Mouse (Mus musculus) ES-E14 (cell line): ENCODE results near the gene Olfr313. TPM values are rescaled to one million over a fixed set of nuclear protein-coding genes. Genes with fewer than 3 reads are reported as not detected.

ENCODE experiments used
- DNase-seq: peaks from one replicate; pipeline ENCODE4 v3.0.0-alpha.2; 2013; ENCODE audit warnings: low read depth, low spot score
- H3K27ac ChIP-seq: 2 replicates; pipeline ENCODE4 v1.5.1; 2012; ENCODE audit warnings: low read depth, mild to moderate bottlenecking, low read length, moderate library complexity, mixed read lengths; ENCODE audit not compliant: poor library complexity, insufficient read depth, severe bottlenecking
- H3K36me3 ChIP-seq: 2 replicates; pipeline ENCODE4 v1.6.1; 2012; ENCODE audit warnings: mild to moderate bottlenecking, low read length, moderate library complexity, mixed read lengths; ENCODE audit not compliant: control insufficient read depth, poor library complexity, insufficient read depth, severe bottlenecking
- H3K4me1 ChIP-seq, 2 experiments: fragments of 150-350 bp in 1 of 2; sonication (generic) in 1 of 2; 2 replicates each; pipeline ENCODE4 v1.6.1; 2012; ENCODE audit warnings: low read length in 2 of 2, mild to moderate bottlenecking in 1 of 2, mixed read lengths in 1 of 2; ENCODE audit not compliant: control insufficient read depth in 2 of 2, insufficient read depth in 2 of 2, poor library complexity in 1 of 2
- H3K4me3 ChIP-seq, 2 experiments: fragments of 150-350 bp in 1 of 2; sonication (generic) in 1 of 2; 2 replicates each; pipeline ENCODE4 v1.5.1; 2012; ENCODE audit warnings: low read length in 2 of 2, low read depth in 1 of 2, mild to moderate bottlenecking in 1 of 2, mixed read lengths in 1 of 2; ENCODE audit not compliant: insufficient read depth in 1 of 2, poor library complexity in 1 of 2, severe bottlenecking in 1 of 2
- H3K9ac ChIP-seq: 2 replicates; pipeline ENCODE4 v1.6.1; 2012; ENCODE audit warnings: low read depth, mild to moderate bottlenecking, low read length, mixed read lengths; ENCODE audit not compliant: poor library complexity, insufficient read depth, severe bottlenecking
- H3K9me3 ChIP-seq: fragments of 150-350 bp; sonication (generic); 2 replicates; pipeline ENCODE4 v1.6.1; 2012; ENCODE audit warnings: low read depth, mild to moderate bottlenecking, low read length; ENCODE audit not compliant: control insufficient read depth, insufficient read depth
- CHD2 ChIP-seq: IDR thresholded peaks from 2 replicates; pipeline ENCODE4 v1.6.1; 2014; ENCODE audit warnings: mild to moderate bottlenecking, low read depth, low read length, inconsistent platforms
- HCFC1 ChIP-seq: IDR thresholded peaks from 2 replicates; pipeline ENCODE4 v1.6.1; 2012; ENCODE audit warnings: low read length, inconsistent platforms, borderline replicate concordance; ENCODE audit not compliant: insufficient read depth
- MAFK ChIP-seq: IDR thresholded peaks from 2 replicates; pipeline ENCODE4 v1.6.1; 2014; ENCODE audit warnings: mild to moderate bottlenecking, low read depth, low read length, inconsistent platforms; ENCODE audit not compliant: insufficient read depth
- ZC3H11A ChIP-seq: IDR thresholded peaks from 2 replicates; pipeline ENCODE4 v1.6.1; 2012; ENCODE audit warnings: low read depth, mild to moderate bottlenecking, inconsistent platforms, low read length, borderline replicate concordance
- ZNF384 ChIP-seq: IDR thresholded peaks from 2 replicates; pipeline ENCODE4 v1.6.1; 2012; ENCODE audit warnings: low read depth, low read length, inconsistent platforms
- in situ Hi-C, 2 experiments: fragments of 600-800 bp; cut with MboI; formaldehyde crosslinking; loops; one replicate each; pipeline ENCODE4 v1.15.1; 2025; ENCODE audit warnings: low sequenced_read_pairs in 2 of 2, inconsistent platforms in 1 of 2; ENCODE audit not compliant: unreplicated experiment in 2 of 2
- total RNA-seq: library from RNA; depleted of rRNA; stranded (reverse); fragments of 300-350 nt; gene quantifications from 2 replicates; pipeline ENCODE4 v1.2.3, GENCODE M21; 2012

Gene Olfr313
- total RNA-seq, 1 experiment = not detected

DNA sequence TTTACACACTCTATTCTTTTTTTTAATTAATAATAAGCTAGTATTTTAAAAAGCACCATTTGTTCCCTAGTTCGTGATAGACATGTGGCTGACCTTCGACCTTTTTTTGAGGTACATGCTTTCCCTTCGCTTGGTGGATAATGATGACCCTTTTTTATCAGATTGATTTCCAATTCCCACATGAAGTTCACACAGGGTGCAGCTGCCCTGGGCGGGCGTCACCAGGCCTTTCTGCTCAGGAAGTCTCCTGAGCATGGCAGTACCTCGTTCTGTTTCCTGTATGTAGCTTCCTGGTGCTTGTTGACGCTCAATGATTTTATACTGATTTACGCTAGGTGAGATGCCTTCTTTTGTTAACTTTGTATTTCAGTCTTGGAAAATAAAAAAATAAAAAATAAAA lies 26.5 kb upstream of the Olfr313 start:
- in situ Hi-C loops = no loop called here

DNA sequence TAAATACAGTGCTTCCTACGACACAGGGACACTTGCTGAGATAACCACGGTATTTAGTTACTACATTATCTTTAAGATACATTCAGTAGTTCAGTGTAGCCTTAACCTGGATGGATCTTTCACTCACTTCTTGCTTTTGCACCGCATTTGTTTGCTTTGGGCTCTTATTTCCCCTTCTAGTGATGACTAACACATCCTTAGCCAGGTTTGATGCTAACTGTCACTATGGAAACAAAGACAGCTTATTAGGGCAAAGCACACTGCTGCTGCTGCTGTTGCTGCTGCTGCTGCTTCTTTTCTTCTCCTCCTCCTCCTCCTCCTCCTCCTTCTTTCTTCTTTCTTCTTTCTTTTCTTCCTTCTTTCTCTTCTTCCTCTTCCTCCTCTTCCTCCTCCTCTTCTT lies 25.3 kb upstream of the Olfr313 start:
- in situ Hi-C loops = no loop called here
- Histone ChIP-seq H3K36me3 (no peaks in the 10 kb centered on the region), H3K4me3 (no peak overlapping the region), H3K9me3 (no peaks in the 10 kb centered on the region), H3K4me1 (no peaks in the 10 kb centered on the region), H3K9ac (no peak overlapping the region), H3K27ac (no peak overlapping the region)
- DNase-seq = no peak
- TF ChIP-seq CHD2 (no peak), MAFK (no peak), ZC3H11A (no peak), HCFC1 (no peak)

More for the DNA sequence above, 26.5 kb upstream of the Olfr313 start:
- TF ChIP-seq CHD2 (no peak), HCFC1 (no peak), MAFK (no peak), ZC3H11A (no peak), ZNF384 (no peak)
- Histone ChIP-seq H3K27ac (no peak overlapping the region), H3K9ac (no peak overlapping the region), H3K4me3 (no peak overlapping the region), H3K4me1 (no peaks in the 10 kb centered on the region), H3K36me3 (no peaks in the 10 kb centered on the region), H3K9me3 (no peaks in the 10 kb centered on the region)
- no peak for DNase-seq

- Histone ChIP-seq H3K9me3 (no peaks in the 10 kb centered on the region), H3K9ac (no peak overlapping the region), H3K4me3 (no peak overlapping the region), H3K4me1 (no peaks in the 10 kb centered on the region), H3K27ac (no peak overlapping the region), H3K36me3 (no peaks in the 10 kb centered on the region)
- DNase-seq = no peak
- no peak for TF ChIP-seq ZC3H11A
- TF ChIP-seq ZNF384 = no peak
- no peak for TF ChIP-seq CHD2
- TF ChIP-seq MAFK = no peak
- TF ChIP-seq HCFC1 = no peak
- in situ Hi-C loops = no loop called here
Observed at GRCm38 (mm10) chr11:58790053-58790452, 24.7 kb upstream of the Olfr313 start.

DNA sequence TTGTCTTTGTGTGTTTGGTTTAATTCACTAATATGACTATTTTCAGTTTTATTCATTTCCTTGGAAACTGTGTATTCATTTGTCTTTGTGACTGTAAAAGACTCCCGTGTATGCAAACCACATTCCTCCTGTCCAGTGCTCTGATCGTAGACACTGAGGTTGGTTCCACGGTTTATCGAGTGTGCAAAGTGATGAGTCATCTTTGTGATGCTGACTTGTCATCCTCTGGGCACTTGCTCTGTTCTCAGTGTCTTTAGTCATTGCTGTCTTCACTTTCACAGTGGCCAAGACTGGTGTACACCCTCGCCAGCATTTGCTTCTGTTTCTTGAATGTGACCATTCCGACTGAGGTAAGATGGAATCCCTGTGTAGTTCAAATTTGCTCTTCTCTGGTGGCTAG lies 24.2 kb upstream of the Olfr313 start:
- Histone ChIP-seq H3K4me1 (no peaks in the 10 kb centered on the region), H3K9me3 (no peaks in the 10 kb centered on the region), H3K36me3 (no peaks in the 10 kb centered on the region), H3K4me3 (no peak overlapping the region), H3K27ac (no peak overlapping the region), H3K9ac (no peak overlapping the region)
- no peak for DNase-seq
- TF ChIP-seq HCFC1 (no peak), CHD2 (no peak), MAFK (peak; percentile 42; the same call in 1 of the 2 replicates)
- in situ Hi-C loops = no loop called here

DNA sequence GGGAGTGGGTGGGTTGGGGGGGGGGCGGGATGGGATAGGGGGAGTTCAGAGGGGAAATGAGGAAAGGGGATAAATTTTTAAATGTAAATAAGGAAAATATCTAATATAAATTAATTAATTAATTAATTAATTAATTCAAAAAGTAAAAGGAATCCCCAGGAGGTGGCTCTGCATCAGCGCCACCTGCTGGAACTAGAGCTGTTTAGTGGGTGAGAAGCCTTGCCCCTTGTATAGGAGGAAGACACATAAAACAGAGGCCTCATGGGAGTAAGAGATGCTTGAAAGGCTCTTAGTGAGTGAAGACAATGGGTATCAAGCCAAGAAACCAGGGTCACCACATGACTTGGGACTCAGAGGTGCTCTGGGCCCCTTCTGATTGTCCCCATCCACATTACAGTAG lies 18.9 kb upstream of the Olfr313 start:
- in situ Hi-C loops = no loop called here
- H3K4me1 ChIP-seq = no peaks in the 10 kb centered on the region
- H3K4me3 ChIP-seq = no peak overlapping the region
- no peak for TF ChIP-seq MAFK
- TF ChIP-seq HCFC1 = no peak
- no peak for TF ChIP-seq ZNF384
- TF ChIP-seq ZC3H11A = no peak
- TF ChIP-seq CHD2 = no peak
- no peaks in the 10 kb centered on the region for H3K9me3 ChIP-seq
- H3K27ac ChIP-seq = no peak overlapping the region
- H3K36me3 ChIP-seq = no peaks in the 10 kb centered on the region
- DNase-seq = peak; percentile 17
- H3K9ac ChIP-seq = no peak overlapping the region
